Mouse (Mus musculus) heart, embryonic 16.5 days (tissue): ENCODE measurements around the gene Shbg. TPM values are rescaled to one million over a fixed set of nuclear protein-coding genes. Genes with fewer than 3 reads are reported as not detected.
A peak's percentile ranks its signal among the peaks of the same experiment; 100 is the strongest.
"Not testable (repeated sequence)": the region's sequence is repeated elsewhere in the genome, so short reads cannot be mapped to it uniquely, and the experiment has no call there.

Source experiments
- ATAC-seq: fragments of 200-750 bp; cut with Nextera tagmentation; replicated peaks from 2 replicates; pipeline ENCODE4 v1.8.0; 2017; ENCODE audit warnings: moderate number of reproducible peaks; ENCODE audit not compliant: insufficient read depth, low FRiP score; ENCODE audit errors: extremely low read depth
- H3K27ac ChIP-seq: fragments of 300-500 bp; sonication (generic); 2 replicates; pipeline ENCODE4 v1.5.1; 2014; ENCODE audit warnings: mild to moderate bottlenecking, low read length, control low read depth, moderate library complexity
- H3K27me3 ChIP-seq: fragments of 300-500 bp; sonication (generic); 2 replicates; pipeline ENCODE4 v1.6.1; 2014; ENCODE audit warnings: low read length, mixed read lengths; ENCODE audit not compliant: control insufficient read depth, insufficient read depth
- H3K36me3 ChIP-seq: fragments of 300-500 bp; sonication (generic); 2 replicates; pipeline ENCODE4 v1.6.1; 2014; ENCODE audit not compliant: control insufficient read depth, insufficient read depth
- H3K4me1 ChIP-seq: fragments of 300-500 bp; sonication (generic); 2 replicates; pipeline ENCODE4 v1.6.1; 2014; ENCODE audit warnings: low read length, mixed read lengths; ENCODE audit not compliant: control insufficient read depth, insufficient read depth
- H3K4me2 ChIP-seq: fragments of 300-500 bp; sonication (generic); 2 replicates; pipeline ENCODE4 v1.6.1; 2014; ENCODE audit warnings: low read depth, mild to moderate bottlenecking, control low read depth, low read length
- H3K4me3 ChIP-seq: fragments of 300-500 bp; sonication (generic); 2 replicates; pipeline ENCODE4 v1.5.1; 2014; ENCODE audit warnings: mild to moderate bottlenecking, control low read depth, low read length
- H3K9ac ChIP-seq: fragments of 300-500 bp; sonication (generic); 2 replicates; pipeline ENCODE4 v1.6.1; 2014; ENCODE audit warnings: low read length, control low read depth
- H3K9me3 ChIP-seq: fragments of 300-500 bp; sonication (generic); replicated peaks from 2 replicates; pipeline ENCODE4 v1.6.1; 2016; ENCODE audit warnings: low read length; ENCODE audit not compliant: control insufficient read depth
- WGBS: fragments of 180-500 bp; shearing (Covaris S2); extraction: QIAGEN DNeasy Blood & Tissue Kit; methylation state at CpG from one replicate; pipeline ENCODE4 v1.1.7; 2014; 5-methylcytosine and 5-hydroxymethylcytosine counted together
- polyA plus RNA-seq: library from polyadenylated mRNA; unstranded; fragments of >200 nt; fragmentation: Nextera tagmentation; extraction: Ambion mirVana; gene quantifications from 2 replicates; pipeline ENCODE4 v1.2.1, GENCODE M21; 2015

Shbg gene
- polyA plus RNA-seq, 1 experiment from 2014 or later, result 0.20 TPM

- Histone ChIP-seq H3K4me2 (peak within 1 kb of the TSS; percentile 85), H3K27me3 (no peaks in the 10 kb centered on the region), H3K36me3 (no peaks in the 10 kb centered on the region), H3K27ac (peak within 1 kb of the TSS; percentile 63), H3K4me1 (peaks cover 9% of the 10 kb centered on the region), H3K9me3 (no peaks in the 10 kb centered on the region), H3K9ac (peak within 1 kb of the TSS; percentile 91), H3K4me3 (peak within 1 kb of the TSS; percentile 83)
- 2% methylated on average over 20 of the region's 20 CpGs for WGBS
- peak; percentile 86 for ATAC-seq
Measured at GRCm38 (mm10) chr11:69621571-69622268, 4.0 kb upstream of the Shbg start, which contains the start of gene Sat2. Gene Sat2, plus strand, starts transcription at chr11:69622024.

GRCm38 (mm10) chr11:69620394-69621081 lies 2.8 kb upstream of the Shbg start:
- ATAC-seq, result no peak
- H3K27me3 ChIP-seq, result peaks cover 1% of the 10 kb centered on the region; the same call in 1 of the 2 replicates
- no peak overlapping the region for H3K4me2 ChIP-seq
- WGBS, result 65% methylated on average over 7 of the region's 7 CpGs
- H3K9ac ChIP-seq, result no peak overlapping the region
- no peak overlapping the region for H3K4me3 ChIP-seq
- no peaks in the 10 kb centered on the region for H3K36me3 ChIP-seq
- peaks cover 9% of the 10 kb centered on the region for H3K4me1 ChIP-seq
- no peaks in the 10 kb centered on the region for H3K9me3 ChIP-seq
- no peak overlapping the region for H3K27ac ChIP-seq

- no peaks in the 10 kb centered on the region for H3K36me3 ChIP-seq
- peaks cover 3% of the 10 kb centered on the region; the same call in 1 of the 2 replicates for H3K27me3 ChIP-seq
- WGBS, result 41% methylated on average over 10 of the region's 10 CpGs
- H3K27ac ChIP-seq, result no peak overlapping the region
- no peak overlapping the region for H3K4me3 ChIP-seq
- no peak overlapping the region for H3K4me2 ChIP-seq
- H3K9me3 ChIP-seq, result no peaks in the 10 kb centered on the region
- peaks cover 6% of the 10 kb centered on the region for H3K4me1 ChIP-seq
- H3K9ac ChIP-seq, result no peak overlapping the region
- no peak for ATAC-seq
Measured at GRCm38 (mm10) chr11:69616781-69617180, 924 bp downstream of the Shbg start.

GRCm38 (mm10) chr11:69614257-69614588 lies 3.5 kb downstream of the Shbg start:
- not testable (repeated sequence) for H3K9me3 ChIP-seq

DNA sequence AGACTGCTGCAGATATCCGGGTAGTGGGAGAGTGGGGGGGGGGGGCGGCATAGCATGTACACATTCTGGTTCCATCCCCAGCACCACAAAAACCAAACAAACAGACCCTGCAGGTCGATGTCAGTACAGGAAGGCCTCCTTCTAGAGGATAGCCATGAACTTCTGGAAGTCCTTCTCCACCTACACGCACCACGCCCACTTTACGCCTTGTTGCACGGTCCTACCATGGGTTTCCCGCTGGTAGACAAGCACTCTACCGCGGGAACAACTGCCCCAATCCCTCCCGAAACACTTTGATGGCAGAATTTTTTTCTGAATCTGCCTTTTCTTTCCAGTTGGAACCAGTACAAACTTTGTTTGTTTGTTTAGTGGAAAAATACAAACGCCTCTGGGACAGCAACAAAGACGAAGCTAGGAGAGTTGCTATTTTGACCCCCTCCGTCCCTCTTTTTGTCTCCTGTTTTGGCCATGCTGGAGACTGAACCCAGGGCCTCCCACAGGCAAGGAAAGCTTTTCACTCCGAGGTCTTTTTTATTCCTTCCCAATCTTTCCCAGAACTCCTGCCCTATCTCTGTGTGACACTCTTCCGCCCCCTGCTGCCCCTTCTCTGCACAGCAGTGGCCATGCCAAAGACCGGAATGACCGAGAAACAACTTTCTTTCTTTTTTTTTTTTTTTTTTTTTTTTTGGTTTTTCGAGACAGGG lies 4.0 kb downstream of the Shbg start:
- peak; percentile 71 for ATAC-seq
- no peaks in the 10 kb centered on the region for H3K9me3 ChIP-seq
- peak overlapping the region; percentile 60 for H3K9ac ChIP-seq
- peak overlapping the region; percentile 52 for H3K4me2 ChIP-seq
- peaks cover 3% of the 10 kb centered on the region; the same call in 1 of the 2 replicates for H3K27me3 ChIP-seq
- no peak overlapping the region for H3K27ac ChIP-seq
- peak overlapping the region; percentile 13; the same call in 1 of the 2 replicates for H3K4me3 ChIP-seq
- WGBS, result 11% methylated on average over 19 of the region's 19 CpGs
- no peaks in the 10 kb centered on the region for H3K36me3 ChIP-seq
- peaks cover 4% of the 10 kb centered on the region for H3K4me1 ChIP-seq

More at GRCm38 (mm10) chr11:69614257-69614588, 3.5 kb downstream of the Shbg start:
- H3K4me2 ChIP-seq, result peak overlapping the region; percentile 52
- H3K27me3 ChIP-seq, H3K9ac ChIP-seq, H3K4me3 ChIP-seq, H3K4me1 ChIP-seq, H3K27ac ChIP-seq, ATAC-seq, H3K36me3 ChIP-seq: not testable (repeated sequence)
- WGBS, result 49% methylated on average over 11 of the region's 11 CpGs

GRCm38 (mm10) chr11:69610899-69611298 lies 6.8 kb downstream of the Shbg start:
- ATAC-seq, result no peak
- Histone ChIP-seq H3K9ac (no peak overlapping the region), H3K4me3 (no peak overlapping the region), H3K27me3 (peaks cover 3% of the 10 kb centered on the region; the same call in 1 of the 2 replicates), H3K4me2 (no peak overlapping the region), H3K4me1 (peaks cover 4% of the 10 kb centered on the region), H3K9me3 (no peaks in the 10 kb centered on the region), H3K27ac (no peak overlapping the region), H3K36me3 (no peaks in the 10 kb centered on the region)
- 43% methylated on average over 4 of the region's 4 CpGs for WGBS

DNA sequence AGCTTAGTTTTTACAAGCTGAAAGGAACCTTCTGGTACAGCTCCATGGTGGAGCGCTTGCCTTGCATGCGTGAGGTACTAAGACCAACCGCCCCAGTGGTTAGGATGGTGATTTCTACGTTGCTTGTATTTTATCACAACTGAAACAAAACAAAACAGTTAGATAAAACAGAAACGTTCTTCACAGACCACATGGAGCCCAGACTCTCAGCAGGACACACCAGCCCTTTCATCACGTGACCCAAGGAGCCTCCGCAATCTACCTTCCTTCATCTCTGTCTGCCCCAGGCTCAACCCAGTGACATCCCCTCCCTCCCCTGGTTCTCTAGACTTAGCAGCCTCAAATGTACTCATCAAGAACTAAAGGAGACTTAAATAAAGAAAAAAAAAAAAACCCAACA lies 8.3 kb downstream of the Shbg start:
- Histone ChIP-seq H3K27me3 (no peaks in the 10 kb centered on the region), H3K36me3 (no peaks in the 10 kb centered on the region), H3K9me3 (no peaks in the 10 kb centered on the region), H3K27ac (no peak overlapping the region), H3K9ac (no peak overlapping the region), H3K4me3 (no peak overlapping the region), H3K4me1 (peaks cover 8% of the 10 kb centered on the region), H3K4me2 (no peak overlapping the region)
- ATAC-seq, result no peak
- WGBS, result 58% methylated on average over 7 of the region's 7 CpGs

DNA sequence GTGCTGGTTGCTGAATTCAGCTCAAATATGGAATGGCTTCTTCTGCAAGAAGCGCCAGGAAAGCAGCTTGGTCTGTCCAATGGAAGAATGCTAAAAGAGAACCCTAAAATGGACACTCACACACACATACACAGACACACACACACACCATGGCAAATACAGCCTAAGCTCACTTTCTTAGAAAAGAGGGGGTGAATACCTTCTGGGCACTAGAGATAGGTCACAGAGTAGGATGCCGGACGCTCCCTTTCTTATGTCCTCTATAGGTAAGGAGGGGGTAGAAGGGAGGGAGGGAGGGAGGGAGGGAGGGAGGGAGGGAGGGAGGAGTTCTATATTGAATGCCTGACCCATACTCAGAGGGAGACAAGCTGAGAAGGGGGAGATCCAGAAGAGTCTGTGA lies 9.2 kb downstream of the Shbg start:
- H3K27me3 ChIP-seq, result no peaks in the 10 kb centered on the region
- H3K4me3 ChIP-seq, result no peak overlapping the region
- 74% methylated on average over 3 of the region's 3 CpGs for WGBS
- H3K27ac ChIP-seq, result no peak overlapping the region
- H3K9ac ChIP-seq, result no peak overlapping the region
- H3K36me3 ChIP-seq, result no peaks in the 10 kb centered on the region
- ATAC-seq, result no peak
- no peaks in the 10 kb centered on the region for H3K9me3 ChIP-seq
- H3K4me2 ChIP-seq, result no peak overlapping the region
- H3K4me1 ChIP-seq, result peaks cover 6% of the 10 kb centered on the region

DNA sequence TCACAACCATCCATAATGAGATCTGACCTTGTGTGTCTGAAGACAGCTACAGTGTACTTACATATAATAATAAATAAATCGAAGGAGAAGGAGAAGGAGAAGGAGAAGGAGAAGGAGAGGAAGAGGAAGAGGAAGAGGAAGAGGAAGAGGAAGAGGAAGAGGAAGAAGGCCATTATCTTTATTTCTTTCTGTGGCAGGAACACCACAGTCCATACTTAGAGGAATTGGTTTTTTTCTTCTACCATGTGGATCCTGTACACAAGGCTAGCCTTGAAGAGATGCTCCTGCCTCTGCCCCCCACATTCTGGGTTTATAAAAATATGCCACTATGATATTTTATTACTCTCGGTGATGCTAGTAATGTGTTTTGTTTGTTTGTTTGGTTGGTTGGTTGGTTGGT lies 10.9 kb downstream of the Shbg start:
- no peak overlapping the region for H3K4me2 ChIP-seq
- no peaks in the 10 kb centered on the region for H3K36me3 ChIP-seq
- WGBS, result 71% methylated on average over 2 of the region's 2 CpGs
- no peak overlapping the region for H3K9ac ChIP-seq
- no peaks in the 10 kb centered on the region for H3K9me3 ChIP-seq
- ATAC-seq, result no peak
- no peak overlapping the region for H3K4me3 ChIP-seq
- no peaks in the 10 kb centered on the region for H3K27me3 ChIP-seq
- H3K27ac ChIP-seq, result no peak overlapping the region
- H3K4me1 ChIP-seq, result peaks cover 14% of the 10 kb centered on the region
